Mouse (Mus musculus) layer of hippocampus, adult 9-10 months (tissue): ENCODE measurements around the gene Zc3hav1.

ENCODE experiments used
- DNase-seq: peaks from one replicate; pipeline ENCODE4 v3.0.0; 2022; ENCODE audit warnings: low spot score

Zc3hav1 gene

DNA sequence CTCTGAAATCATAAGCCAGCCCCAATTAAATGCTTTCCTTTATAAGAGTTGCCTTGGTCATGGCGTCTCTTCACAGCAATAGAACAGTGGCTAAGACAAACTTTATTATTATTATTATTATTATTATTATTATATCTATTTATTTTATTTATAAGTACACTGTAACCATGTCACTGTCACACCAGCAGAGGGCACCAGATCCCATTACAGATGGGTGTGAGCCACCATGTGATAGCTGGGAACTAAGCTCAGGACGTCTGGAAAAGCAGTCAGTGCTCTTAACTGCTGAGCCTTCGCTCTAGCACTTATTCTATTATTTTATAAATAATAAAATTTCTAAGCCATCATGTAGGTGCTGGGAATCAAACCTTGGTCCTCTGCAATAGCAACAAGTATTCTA is 60.7 kb downstream of the Zc3hav1 start:
- DNase-seq: no peak

DNA sequence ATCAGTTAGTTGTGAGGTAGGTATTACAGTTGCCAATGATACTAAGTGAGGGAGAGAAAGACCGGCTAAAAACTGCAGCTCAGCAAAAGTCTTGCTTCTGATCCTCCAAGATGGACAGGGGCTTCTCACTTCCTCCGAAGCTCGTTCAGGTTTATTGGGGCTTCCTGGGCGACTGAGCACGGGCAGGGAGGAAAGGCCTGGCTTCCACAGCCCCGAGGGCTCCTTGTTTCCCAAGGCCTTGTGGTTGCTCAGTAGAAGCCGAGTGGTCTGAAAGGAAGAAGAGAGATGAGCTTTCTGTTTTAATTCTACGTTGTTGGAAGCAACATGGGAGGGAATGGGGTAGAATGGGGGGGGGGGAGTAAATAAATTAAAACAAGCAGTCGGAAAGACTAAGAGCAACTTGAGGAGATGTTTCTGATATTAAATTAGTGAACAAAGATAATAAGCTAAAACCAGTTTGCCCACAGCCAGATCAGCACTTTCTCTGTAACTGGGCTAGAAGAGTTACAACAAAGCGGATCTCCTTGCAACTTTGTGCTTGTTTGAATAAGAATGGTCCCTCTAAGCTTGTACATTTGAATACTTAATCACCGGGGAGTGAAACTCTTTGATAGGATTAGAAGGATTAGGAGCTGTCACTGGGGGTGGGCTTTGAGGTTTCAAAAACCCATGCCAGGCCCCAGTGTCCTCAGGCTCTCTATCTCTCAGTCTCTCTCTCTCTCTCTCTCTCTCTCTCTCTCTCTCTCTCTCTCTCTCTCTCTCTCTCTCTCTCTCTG is 61.3 kb downstream of the Zc3hav1 start:
- no peak for DNase-seq

DNA sequence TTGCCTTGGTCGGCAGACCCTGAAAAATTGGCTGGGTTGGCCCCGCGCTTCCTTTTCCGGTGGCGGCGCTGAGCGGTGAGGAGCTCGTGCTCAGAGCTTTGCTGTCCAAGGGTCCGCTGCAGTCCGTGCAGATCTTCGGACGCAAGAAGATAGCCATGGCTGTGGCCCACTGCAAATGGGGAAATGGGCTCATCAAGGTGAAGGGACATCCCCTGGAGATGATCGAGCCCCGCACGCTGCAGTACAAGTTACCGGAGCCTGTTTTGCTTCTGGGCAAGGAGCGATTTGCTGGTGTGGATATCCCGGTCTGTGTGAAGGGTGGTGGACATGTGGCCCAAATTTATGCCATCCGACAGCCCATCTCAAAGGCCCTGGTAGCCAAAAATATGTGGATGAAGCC is 70.0 kb downstream of the Zc3hav1 start:
- DNase-seq: no peak

DNA sequence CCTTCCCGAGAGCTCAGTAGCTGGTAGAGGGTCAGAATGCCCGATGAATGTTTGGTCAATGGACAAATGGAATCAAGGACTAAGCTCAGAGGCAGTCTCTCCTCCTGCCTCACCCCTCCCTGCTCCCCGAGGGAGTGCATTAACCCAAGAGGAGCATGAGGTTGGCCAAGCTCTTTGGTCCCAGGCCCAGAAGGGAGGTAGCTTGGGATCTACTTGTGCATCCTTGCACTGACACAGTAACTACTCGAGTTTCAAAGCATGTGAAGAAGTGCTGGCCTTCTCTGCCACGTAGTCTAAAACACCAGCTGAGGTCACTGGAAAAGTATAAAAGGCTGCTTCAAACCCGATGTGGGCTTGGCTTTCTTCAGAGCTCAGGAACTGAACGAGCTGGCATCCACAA is 89.9 kb downstream of the Zc3hav1 start:
- DNase-seq: no peak

DNA sequence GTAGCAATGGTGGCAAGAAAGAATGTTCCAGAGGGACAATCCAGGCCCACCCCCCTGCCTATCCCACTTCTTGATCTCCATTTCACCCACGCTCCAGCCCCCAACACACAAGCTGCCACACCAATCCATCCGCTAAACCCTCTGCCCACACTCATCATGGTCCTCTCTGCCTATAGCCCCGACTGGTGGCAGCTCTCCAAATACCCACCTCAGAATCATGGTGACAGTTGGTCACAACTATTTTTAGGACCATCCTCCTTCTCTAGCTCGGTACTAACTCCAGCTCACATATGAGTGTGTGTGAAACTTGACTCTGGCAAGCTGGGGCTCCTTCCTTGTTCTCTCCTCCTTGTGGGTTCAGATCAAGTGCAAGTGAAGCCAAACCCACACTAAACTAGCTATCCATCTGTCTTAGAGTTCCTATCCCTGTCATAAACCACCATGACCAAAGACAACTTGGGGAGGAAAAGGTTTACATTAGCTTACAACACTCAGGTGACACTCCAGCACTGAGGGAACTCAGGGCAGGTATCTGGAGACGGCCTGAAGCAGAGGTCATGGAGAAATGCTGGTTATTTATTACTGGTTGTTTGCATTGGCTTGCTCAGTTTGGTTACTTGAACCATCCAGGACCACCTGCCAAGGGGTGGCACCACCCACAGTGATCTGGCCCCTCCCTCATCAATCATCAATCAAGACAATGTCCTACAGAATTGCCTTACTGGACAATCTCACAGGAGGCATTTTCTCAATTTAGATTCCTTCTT is 90.8 kb downstream of the Zc3hav1 start:
- DNase-seq: no peak

DNA sequence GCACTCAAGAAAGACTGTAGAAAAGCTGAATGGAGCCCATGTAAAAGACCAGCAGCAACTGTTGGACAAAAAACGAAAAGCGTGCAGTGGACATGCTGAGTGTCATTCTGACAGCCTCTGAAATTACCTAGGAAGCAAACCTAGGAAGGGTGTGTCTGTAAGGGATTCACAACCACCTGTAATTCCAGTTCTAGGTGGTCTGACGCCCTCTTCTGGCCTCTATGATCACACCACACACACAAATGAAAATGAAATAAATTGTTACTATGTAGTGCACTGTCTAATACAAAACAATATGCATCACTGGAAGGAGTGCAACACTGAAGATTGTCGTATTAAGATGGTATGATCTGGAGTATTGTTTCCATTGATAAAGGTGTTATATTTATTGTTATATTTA is 92.5 kb downstream of the Zc3hav1 start:
- no peak for DNase-seq

DNA sequence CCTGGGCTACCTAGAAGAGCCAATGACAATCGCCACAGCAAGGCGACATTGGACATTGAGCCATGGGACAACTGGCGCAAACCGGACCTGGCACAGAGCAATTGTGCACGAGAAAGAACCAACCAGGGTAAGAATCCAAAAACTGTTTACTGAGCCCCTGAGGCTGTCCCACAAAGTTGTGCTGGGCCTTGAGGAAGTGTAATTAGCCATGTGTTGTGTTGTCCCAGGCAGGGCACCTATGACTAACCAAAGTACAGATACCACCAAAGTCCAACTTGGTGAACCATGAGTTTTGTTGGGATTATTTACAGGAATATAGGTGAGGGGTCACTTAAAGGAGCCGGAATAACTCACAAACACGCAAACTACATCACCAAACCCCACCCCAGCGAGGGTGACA is 96.9 kb downstream of the Zc3hav1 start:
- DNase-seq: no peak

DNA sequence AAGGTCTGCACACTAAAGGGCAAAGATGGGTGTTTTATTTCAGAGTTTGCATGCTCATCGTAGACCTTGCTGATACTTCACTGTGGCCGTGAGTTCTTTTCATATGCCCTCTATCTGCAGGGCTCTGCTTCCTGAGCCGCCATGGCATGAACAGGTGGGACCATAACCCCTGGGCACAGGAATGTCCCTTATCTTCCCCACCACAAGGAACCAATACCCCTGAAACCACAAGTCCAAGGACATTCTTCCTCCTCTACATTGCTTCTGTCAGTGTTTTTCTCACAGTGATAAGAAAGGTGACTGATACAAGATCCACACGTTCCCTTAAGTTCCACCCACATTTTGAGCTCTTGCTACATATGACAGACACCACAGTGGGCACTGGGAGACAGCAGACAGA is 97.6 kb downstream of the Zc3hav1 start:
- no peak for DNase-seq

DNA sequence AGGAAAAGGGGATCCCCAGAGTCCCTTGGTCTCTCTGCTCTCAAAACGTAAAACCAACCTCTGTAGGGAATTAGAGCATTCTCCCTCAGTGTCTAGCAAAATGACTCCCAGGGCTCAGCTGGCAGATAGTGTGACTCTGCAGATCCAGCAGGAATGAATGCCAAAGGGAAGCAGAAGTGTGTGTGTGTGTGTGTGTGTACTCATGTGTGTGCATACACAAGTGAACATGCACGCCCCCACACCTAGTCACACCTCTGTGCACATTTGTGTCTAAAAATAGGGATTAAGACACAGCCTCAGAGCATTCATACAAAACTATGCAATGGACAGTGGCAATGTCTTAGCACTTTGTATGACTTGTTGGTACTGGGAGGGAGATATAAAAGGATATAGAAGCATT is 98.6 kb downstream of the Zc3hav1 start:
- DNase-seq: no peak
